Mouse (Mus musculus): ENCODE measurements at regions not wholly inside any gene's neighbourhood (a gene's known extent, or its start where the extent isn't known, plus 50 kb on each side); places are given as distances from the start of the nearest gene placed in this dataset.

- ATAC-seq, result no peak
- H3K4me3 ChIP-seq (replicated peaks), result peak overlapping the region; percentile 52
- no peaks in the 10 kb centered on the region for H3K27me3 ChIP-seq (replicated peaks)
- H3K4me2 ChIP-seq (replicated peaks), result peak overlapping the region; percentile 62
- WGBS, result 20% methylated on average over 9 of the region's 9 CpGs
- peak overlapping the region; percentile 70; the same call in 1 of the 2 replicates for H3K9ac ChIP-seq
- H3K4me1 ChIP-seq (replicated peaks), result no peaks in the 10 kb centered on the region
- H3K27ac ChIP-seq, result peak overlapping the region; percentile 60
- H3K36me3 ChIP-seq, result no peaks in the 10 kb centered on the region
- no peaks in the 10 kb centered on the region for H3K9me3 ChIP-seq
Observed at GRCm38 (mm10) chr9:41581741-41582140, 420.2 kb upstream of the Ubash3b start.

GRCm38 (mm10) chr9:41581152-41581551, 419.7 kb upstream of the Ubash3b start:
- WGBS, result 1% methylated on average over 14 of the region's 14 CpGs
- H3K27me3 ChIP-seq (replicated peaks), result no peaks in the 10 kb centered on the region
- H3K4me2 ChIP-seq (replicated peaks), result peak overlapping the region; percentile 62
- no peaks in the 10 kb centered on the region for H3K4me1 ChIP-seq (replicated peaks)
- H3K36me3 ChIP-seq, result no peaks in the 10 kb centered on the region
- no peaks in the 10 kb centered on the region for H3K9me3 ChIP-seq
- peak overlapping the region; percentile 93 for H3K27ac ChIP-seq
- H3K4me3 ChIP-seq (replicated peaks), result peak overlapping the region; percentile 52
- peak; percentile 65; the same call in 1 of the 2 replicates for ATAC-seq
- peak overlapping the region; percentile 70 for H3K9ac ChIP-seq

- Histone ChIP-seq H3K27ac (peak overlapping the region; percentile 93), H3K27me3 (replicated peaks) (no peaks in the 10 kb centered on the region), H3K36me3 (no peaks in the 10 kb centered on the region), H3K9ac (peak overlapping the region; percentile 70), H3K4me1 (replicated peaks) (no peaks in the 10 kb centered on the region), H3K9me3 (no peaks in the 10 kb centered on the region), H3K4me2 (replicated peaks) (peak overlapping the region; percentile 62), H3K4me3 (replicated peaks) (peak overlapping the region; percentile 52)
- WGBS, result 1% methylated on average over 13 of the region's 13 CpGs
- peak; percentile 74 for ATAC-seq
Observed at GRCm38 (mm10) chr9:41580611-41581041, 419.1 kb upstream of the Ubash3b start.

GRCm38 (mm10) chr9:41580067-41580466, 418.6 kb upstream of the Ubash3b start:
- Histone ChIP-seq H3K27me3 (replicated peaks) (no peaks in the 10 kb centered on the region), H3K27ac (peak overlapping the region; percentile 93), H3K4me2 (replicated peaks) (peak overlapping the region; percentile 62), H3K4me1 (replicated peaks) (no peaks in the 10 kb centered on the region), H3K9ac (peak overlapping the region; percentile 70), H3K4me3 (replicated peaks) (peak overlapping the region; percentile 52), H3K9me3 (no peaks in the 10 kb centered on the region), H3K36me3 (no peaks in the 10 kb centered on the region)
- WGBS, result 11% methylated on average over 4 of the region's 4 CpGs
- ATAC-seq, result no peak; the same call in 1 of the 2 replicates

GRCm38 (mm10) chr9:41579107-41580014, 417.9 kb upstream of the Ubash3b start:
- H3K27me3 ChIP-seq (replicated peaks), result no peaks in the 10 kb centered on the region
- peak overlapping the region; percentile 52 for H3K4me3 ChIP-seq (replicated peaks)
- H3K36me3 ChIP-seq, result no peaks in the 10 kb centered on the region
- peak overlapping the region; percentile 93 for H3K27ac ChIP-seq
- WGBS, result 30% methylated on average over 12 of the region's 13 CpGs
- ATAC-seq, result peak; percentile 76
- H3K9me3 ChIP-seq, result no peaks in the 10 kb centered on the region
- H3K4me1 ChIP-seq (replicated peaks), result no peaks in the 10 kb centered on the region
- H3K9ac ChIP-seq, result peak overlapping the region; percentile 70
- H3K4me2 ChIP-seq (replicated peaks), result peak overlapping the region; percentile 62

- Histone ChIP-seq H3K4me2 (replicated peaks) (no peak overlapping the region), H3K4me1 (replicated peaks) (no peaks in the 10 kb centered on the region), H3K27ac (no peak overlapping the region), H3K36me3 (no peaks in the 10 kb centered on the region), H3K27me3 (replicated peaks) (no peaks in the 10 kb centered on the region), H3K4me3 (replicated peaks) (no peak overlapping the region), H3K9me3 (no peaks in the 10 kb centered on the region), H3K9ac (no peak overlapping the region)
- ATAC-seq, result no peak
- WGBS, result 71% methylated on average over 14 of the region's 14 CpGs
Observed at GRCm38 (mm10) chr9:41578221-41579106, 417.0 kb upstream of the Ubash3b start.

- Histone ChIP-seq H3K4me3 (replicated peaks) (no peak overlapping the region), H3K27me3 (replicated peaks) (no peaks in the 10 kb centered on the region), H3K4me2 (replicated peaks) (no peak overlapping the region), H3K9ac (no peak overlapping the region), H3K9me3 (no peaks in the 10 kb centered on the region), H3K4me1 (replicated peaks) (no peaks in the 10 kb centered on the region), H3K36me3 (no peaks in the 10 kb centered on the region), H3K27ac (no peak overlapping the region)
- WGBS, result 36% methylated on average over 1 of the region's 1 CpGs
- ATAC-seq, result no peak
Observed at GRCm38 (mm10) chr9:41577760-41578159, 416.3 kb upstream of the Ubash3b start.

- no peak for ATAC-seq
- Histone ChIP-seq H3K36me3 (no peaks in the 10 kb centered on the region), H3K27me3 (replicated peaks) (no peaks in the 10 kb centered on the region), H3K27ac (no peak overlapping the region), H3K4me2 (replicated peaks) (no peak overlapping the region), H3K9ac (no peak overlapping the region), H3K9me3 (no peaks in the 10 kb centered on the region), H3K4me1 (replicated peaks) (no peaks in the 10 kb centered on the region), H3K4me3 (replicated peaks) (no peak overlapping the region)
- 52% methylated on average over 5 of the region's 5 CpGs for WGBS
Observed at GRCm38 (mm10) chr9:41575826-41576225, 414.3 kb upstream of the Ubash3b start.

GRCm38 (mm10) chr9:41570262-41570661, 408.8 kb upstream of the Ubash3b start:
- Histone ChIP-seq H3K36me3 (no peaks in the 10 kb centered on the region), H3K9me3 (no peaks in the 10 kb centered on the region), H3K4me1 (replicated peaks) (no peaks in the 10 kb centered on the region), H3K4me3 (replicated peaks) (no peak overlapping the region), H3K4me2 (replicated peaks) (no peak overlapping the region), H3K27ac (no peak overlapping the region), H3K9ac (no peak overlapping the region), H3K27me3 (replicated peaks) (no peaks in the 10 kb centered on the region)
- no peak for ATAC-seq
- 92% methylated on average over 4 of the region's 4 CpGs for WGBS

GRCm38 (mm10) chr9:41566496-41566895, 405.0 kb upstream of the Ubash3b start:
- H3K9ac ChIP-seq, result no peak overlapping the region
- no peak for ATAC-seq
- H3K9me3 ChIP-seq, result no peaks in the 10 kb centered on the region
- H3K4me2 ChIP-seq (replicated peaks), result no peak overlapping the region
- H3K4me1 ChIP-seq (replicated peaks), result no peaks in the 10 kb centered on the region
- 74% methylated on average over 5 of the region's 5 CpGs for WGBS
- H3K4me3 ChIP-seq (replicated peaks), result no peak overlapping the region
- H3K36me3 ChIP-seq, result no peaks in the 10 kb centered on the region
- H3K27ac ChIP-seq, result no peak overlapping the region
- no peaks in the 10 kb centered on the region for H3K27me3 ChIP-seq (replicated peaks)

- WGBS, result 72% methylated on average over 7 of the region's 7 CpGs
Observed at GRCm38 (mm10) chr9:41565784-41566183, 404.3 kb upstream of the Ubash3b start.

GRCm38 (mm10) chr9:41563376-41563775, 401.9 kb upstream of the Ubash3b start:
- 76% methylated on average over 2 of the region's 2 CpGs for WGBS
- H3K27ac ChIP-seq, result no peak overlapping the region

More at GRCm38 (mm10) chr9:41565784-41566183, 404.3 kb upstream of the Ubash3b start:
- H3K9me3 ChIP-seq, result no peaks in the 10 kb centered on the region
- no peak for ATAC-seq
- H3K4me3 ChIP-seq (replicated peaks), result no peak overlapping the region
- no peak overlapping the region for H3K4me2 ChIP-seq (replicated peaks)
- no peaks in the 10 kb centered on the region for H3K27me3 ChIP-seq (replicated peaks)
- H3K27ac ChIP-seq, result no peak overlapping the region
- H3K36me3 ChIP-seq, result no peaks in the 10 kb centered on the region
- H3K4me1 ChIP-seq (replicated peaks), result no peaks in the 10 kb centered on the region
- no peak overlapping the region for H3K9ac ChIP-seq

More at GRCm38 (mm10) chr9:41563376-41563775, 401.9 kb upstream of the Ubash3b start:
- Histone ChIP-seq H3K4me1 (replicated peaks) (no peaks in the 10 kb centered on the region), H3K27me3 (replicated peaks) (no peaks in the 10 kb centered on the region), H3K9me3 (no peaks in the 10 kb centered on the region), H3K4me2 (replicated peaks) (no peak overlapping the region), H3K36me3 (no peaks in the 10 kb centered on the region), H3K4me3 (replicated peaks) (no peak overlapping the region), H3K9ac (no peak overlapping the region)
- no peak for ATAC-seq
